Mouse (Mus musculus) E14TG2a.4 (cell line): ENCODE measurements around the gene Ccdc177.

Experiments
- CTCF ChIP-seq: conservative IDR thresholded peaks from 2 replicates; pipeline ENCODE4 v1.5.1; 2014; ENCODE audit warnings: low read length
- NANOG ChIP-seq: IDR thresholded peaks from 2 replicates; pipeline ENCODE4 v1.6.1; 2014; ENCODE audit warnings: borderline replicate concordance, low read length, mixed read lengths
- POU5F1 ChIP-seq: IDR thresholded peaks from 2 replicates; pipeline ENCODE4 v1.6.1; 2014; ENCODE audit warnings: low read length, borderline replicate concordance

- TF ChIP-seq CTCF (no peak), POU5F1 (no peak), NANOG (no peak)
Measured at GRCm38 (mm10) chr12:80804861-80805428, 44.5 kb upstream of the Ccdc177 start.
